Mouse (Mus musculus) forebrain, embryonic 14.5 days (tissue): ENCODE results near the gene Mcl1. TPM values are rescaled to one million over a fixed set of nuclear protein-coding genes. Genes with fewer than 3 reads are reported as not detected.
A peak's percentile ranks its signal among the peaks of the same experiment; 100 is the strongest.
"Not testable (repeated sequence)": the region's sequence is repeated elsewhere in the genome, so short reads cannot be mapped to it uniquely, and the experiment has no call there.

Experiments used
- ATAC-seq: fragments of 200-750 bp; cut with Nextera tagmentation; 2 replicates; pipeline ENCODE4 v1.8.0; 2017; ENCODE audit warnings: mild to moderate bottlenecking, moderate library complexity
- DNase-seq: peaks from one replicate; pipeline ENCODE4 v3.0.0-alpha.2; 2015; ENCODE audit warnings: low spot score
- H3K27ac ChIP-seq: fragments of 300-500 bp; sonication (generic); 2 replicates; pipeline ENCODE4 v1.5.1; 2014; ENCODE audit warnings: low read depth, mild to moderate bottlenecking, control low read depth, low read length, moderate library complexity
- H3K27me3 ChIP-seq: fragments of 300-500 bp; sonication (generic); replicated peaks from 2 replicates; pipeline ENCODE4 v1.6.1; 2014; ENCODE audit warnings: low read length, control low read depth, mixed read lengths; ENCODE audit not compliant: control insufficient read depth, insufficient read depth
- H3K36me3 ChIP-seq: fragments of 300-500 bp; sonication (generic); 2 replicates; pipeline ENCODE4 v1.6.1; 2014; ENCODE audit warnings: low read length, control low read depth; ENCODE audit not compliant: control insufficient read depth, insufficient read depth
- H3K4me1 ChIP-seq: fragments of 300-500 bp; sonication (generic); 2 replicates; pipeline ENCODE4 v1.6.1; 2014; ENCODE audit warnings: antibody characterized with exemption, low read length, control low read depth; ENCODE audit not compliant: control insufficient read depth, insufficient read depth
- H3K4me2 ChIP-seq: fragments of 300-500 bp; sonication (generic); 2 replicates; pipeline ENCODE4 v1.6.1; 2014; ENCODE audit warnings: mild to moderate bottlenecking, control low read depth, low read length
- H3K4me3 ChIP-seq: fragments of 300-500 bp; sonication (generic); 2 replicates; pipeline ENCODE4 v1.5.1; 2014; ENCODE audit warnings: low read depth, low read length, control low read depth
- H3K9ac ChIP-seq: fragments of 300-500 bp; sonication (generic); 2 replicates; pipeline ENCODE4 v1.6.1; 2014; ENCODE audit warnings: mild to moderate bottlenecking, low read length, control low read depth, moderate library complexity
- H3K9me3 ChIP-seq: fragments of 300-500 bp; sonication (generic); replicated peaks from 2 replicates; pipeline ENCODE4 v1.6.1; 2016; ENCODE audit warnings: low read length, control low read depth, mixed read lengths; ENCODE audit not compliant: control insufficient read depth
- whole genome bisulfite sequencing: fragments of 180-500 bp; shearing (Covaris S2); extraction: QIAGEN DNeasy Blood & Tissue Kit; methylation state at CpG from one replicate; pipeline ENCODE4 v1.1.7; 2014; 5-methylcytosine and 5-hydroxymethylcytosine counted together
- polyA plus RNA-seq: library from polyadenylated mRNA; unstranded; fragments of >200 nt; fragmentation: Nextera tagmentation; extraction: Ambion mirVana; gene quantifications from 2 replicates; pipeline ENCODE4 v1.2.1, GENCODE M21; 2014

The Mcl1 gene
- polyA plus RNA-seq, 1 experiment from 2014 or later, result 50.8 TPM

- Histone ChIP-seq H3K36me3 (peaks cover 37% of the 10 kb centered on the region), H3K27me3 (no peaks in the 10 kb centered on the region), H3K27ac (peak overlapping the region; percentile 77), H3K4me3 (no peak overlapping the region), H3K9me3 (no peaks in the 10 kb centered on the region), H3K4me1 (peaks cover 9% of the 10 kb centered on the region; the same call in 1 of the 2 replicates), H3K9ac (peak overlapping the region; percentile 37; the same call in 1 of the 2 replicates), H3K4me2 (peak overlapping the region; percentile 25; the same call in 1 of the 2 replicates)
- 13% methylated on average over 7 of the region's 7 CpGs for WGBS
- DNase-seq, result peak; percentile 82
- peak; percentile 77 for ATAC-seq
Observed at GRCm38 (mm10) chr3:95668026-95668425, 9.4 kb downstream of the Mcl1 start.

GRCm38 (mm10) chr3:95668589-95669308 lies 10.2 kb downstream of the Mcl1 start:
- no peaks in the 10 kb centered on the region for H3K9me3 ChIP-seq
- peaks cover 9% of the 10 kb centered on the region; the same call in 1 of the 2 replicates for H3K4me1 ChIP-seq
- H3K9ac ChIP-seq, result no peak overlapping the region
- H3K4me2 ChIP-seq, result no peak overlapping the region
- H3K27me3 ChIP-seq, result no peaks in the 10 kb centered on the region
- 86% methylated on average over 7 of the region's 7 CpGs for WGBS
- H3K27ac ChIP-seq, result peak overlapping the region; percentile 77; the same call in 1 of the 2 replicates
- H3K4me3 ChIP-seq, result no peak overlapping the region
- DNase-seq (no peak), ATAC-seq (no peak)
- peaks cover 37% of the 10 kb centered on the region for H3K36me3 ChIP-seq

- Histone ChIP-seq H3K36me3 (peaks cover 34% of the 10 kb centered on the region), H3K9ac (no peak overlapping the region), H3K27ac (0 out of 2 replicates have a peak overlapping the region, but pooled peaks have one; percentile 77), H3K4me3 (no peak overlapping the region), H3K9me3 (no peaks in the 10 kb centered on the region), H3K4me1 (peaks cover 9% of the 10 kb centered on the region; the same call in 1 of the 2 replicates), H3K4me2 (no peak overlapping the region), H3K27me3 (no peaks in the 10 kb centered on the region)
- DNase-seq (no peak), ATAC-seq (no peak)
- WGBS, result 89% methylated on average over 3 of the region's 3 CpGs
Observed at GRCm38 (mm10) chr3:95669309-95669665, 10.7 kb downstream of the Mcl1 start.

- H3K9me3 ChIP-seq, DNase-seq, H3K4me3 ChIP-seq, H3K4me1 ChIP-seq, H3K27ac ChIP-seq, H3K9ac ChIP-seq, H3K4me2 ChIP-seq, ATAC-seq, H3K27me3 ChIP-seq: not testable (repeated sequence)
- peaks cover 25% of the 10 kb centered on the region for H3K36me3 ChIP-seq
- WGBS, result 97% methylated on average over 3 of the region's 3 CpGs
Observed at GRCm38 (mm10) chr3:95670419-95670818, 11.8 kb downstream of the Mcl1 start.

- peaks cover 9% of the 10 kb centered on the region; the same call in 1 of the 2 replicates for H3K4me1 ChIP-seq
Observed at GRCm38 (mm10) chr3:95671201-95671600, 12.6 kb downstream of the Mcl1 start.

GRCm38 (mm10) chr3:95672461-95672860 lies 13.9 kb downstream of the Mcl1 start:
- Histone ChIP-seq H3K27ac (no peak overlapping the region), H3K4me1 (peaks cover 6% of the 10 kb centered on the region; the same call in 1 of the 2 replicates), H3K27me3 (no peaks in the 10 kb centered on the region), H3K36me3 (peaks cover 22% of the 10 kb centered on the region), H3K4me3 (no peak overlapping the region), H3K9ac (no peak overlapping the region), H3K4me2 (no peak overlapping the region), H3K9me3 (no peaks in the 10 kb centered on the region)
- 66% methylated on average over 3 of the region's 3 CpGs for WGBS
- DNase-seq, result no peak
- no peak for ATAC-seq

More at GRCm38 (mm10) chr3:95671201-95671600, 12.6 kb downstream of the Mcl1 start:
- DNase-seq (no peak), ATAC-seq (no peak)
- H3K9me3 ChIP-seq, result no peaks in the 10 kb centered on the region
- whole genome bisulfite sequencing, result 94% methylated on average over 5 of the region's 5 CpGs
- H3K4me2 ChIP-seq, result no peak overlapping the region
- no peaks in the 10 kb centered on the region for H3K27me3 ChIP-seq
- H3K36me3 ChIP-seq, result peaks cover 20% of the 10 kb centered on the region
- no peak overlapping the region for H3K4me3 ChIP-seq
- no peak overlapping the region for H3K9ac ChIP-seq
- no peak overlapping the region for H3K27ac ChIP-seq

- WGBS, result 58% methylated on average over 10 of the region's 10 CpGs
- H3K4me2 ChIP-seq, result no peak overlapping the region
- no peak overlapping the region for H3K27ac ChIP-seq
- H3K27me3 ChIP-seq, result no peaks in the 10 kb centered on the region
- H3K9me3 ChIP-seq, result no peaks in the 10 kb centered on the region
- no peak overlapping the region for H3K9ac ChIP-seq
- no peak for ATAC-seq
- no peak for DNase-seq
- H3K4me3 ChIP-seq, result no peak overlapping the region
- peaks cover 22% of the 10 kb centered on the region for H3K36me3 ChIP-seq
- H3K4me1 ChIP-seq, result peaks cover under 1% of the 10 kb centered on the region; the same call in 1 of the 2 replicates
Observed at GRCm38 (mm10) chr3:95672861-95673706, 14.5 kb downstream of the Mcl1 start.

GRCm38 (mm10) chr3:95673707-95674211 lies 15.2 kb downstream of the Mcl1 start:
- Histone ChIP-seq H3K4me3 (no peak overlapping the region), H3K9me3 (no peaks in the 10 kb centered on the region), H3K4me2 (no peak overlapping the region), H3K36me3 (peaks cover 22% of the 10 kb centered on the region), H3K27me3 (no peaks in the 10 kb centered on the region), H3K4me1 (no peaks in the 10 kb centered on the region), H3K9ac (no peak overlapping the region), H3K27ac (0 out of 2 replicates have a peak overlapping the region, but pooled peaks have one; percentile 3)
- WGBS, result 32% methylated on average over 11 of the region's 11 CpGs
- ATAC-seq, result no peak
- DNase-seq, result no peak
